Mouse (Mus musculus) heart, adult 18-20 months (tissue): ENCODE data around the gene 9530003J23Rik. TPM values are rescaled to one million over a fixed set of nuclear protein-coding genes. Genes with fewer than 3 reads are reported as not detected.

Experiments
- total RNA-seq, 2 experiments: library from RNA; stranded (reverse); gene quantifications; 2 replicates each; pipeline ENCODE4 v1.2.3; 2021

9530003J23Rik gene
- total RNA-seq, 2 experiments from 2014 or later, result not detected

Other genes starting within 250 kb of the 9530003J23Rik start
- 100 to 1,000 TPM; 231 to 321 TPM for gene Lrrc10, start 193.4 kb downstream of the 9530003J23Rik start, total RNA-seq
- 100 to 1,000 TPM; 130 to 135 TPM for gene Cct2, start 174.9 kb downstream of the 9530003J23Rik start, total RNA-seq
- gene Frs2, start 90.2 kb downstream of the 9530003J23Rik start, total RNA-seq, result 10 to 100 TPM; 15.3 to 16.4 TPM
- gene Yeats4, start 14.2 kb downstream of the 9530003J23Rik start, total RNA-seq, result 10 to 100 TPM; 29.3 to 30.2 TPM
- gene Lyz2, start 43.6 kb upstream of the 9530003J23Rik start, total RNA-seq, result 100 to 1,000 TPM; 145 to 223 TPM
- gene Lyz1, start 54.2 kb upstream of the 9530003J23Rik start, total RNA-seq, result 10 to 100 TPM; 12.8 to 28.5 TPM
- 10 to 100 TPM; 31.3 to 34.7 TPM for gene Cpsf6, start 141.3 kb upstream of the 9530003J23Rik start, total RNA-seq